Mouse (Mus musculus): ENCODE results near the gene Polr1e.
"Not testable (repeated sequence)": the region's sequence is repeated elsewhere in the genome, so short reads cannot be mapped to it uniquely, and the experiment has no call there.

Gene Polr1e

GRCm38 (mm10) chr4:45054862-45055261, 36.5 kb downstream of the Polr1e start:
- peak; percentile 12 for DNase-seq (ENCODE audit: low spot score)

GRCm38 (mm10) chr4:45055451-45055850, 37.1 kb downstream of the Polr1e start:
- no peak for DNase-seq (ENCODE audit: low spot score)

GRCm38 (mm10) chr4:45063836-45064235, 45.5 kb downstream of the Polr1e start:
- not testable (repeated sequence) for DNase-seq (ENCODE audit: low spot score)

- no peak for DNase-seq (ENCODE audit: low spot score)
Observed at GRCm38 (mm10) chr4:45064577-45064976, 46.2 kb downstream of the Polr1e start.

GRCm38 (mm10) chr4:45066036-45066730, 47.8 kb downstream of the Polr1e start:
- no peak for DNase-seq (ENCODE audit: low spot score)

GRCm38 (mm10) chr4:45067742-45068141, 49.4 kb downstream of the Polr1e start:
- no peak for DNase-seq (ENCODE audit: low spot score)

- peak; percentile 25 for DNase-seq (ENCODE audit: low spot score)
Observed at GRCm38 (mm10) chr4:45072261-45072973, 54.0 kb downstream of the Polr1e start.

- no peak for DNase-seq (ENCODE audit: low spot score)
Observed at GRCm38 (mm10) chr4:45073544-45073943, 55.2 kb downstream of the Polr1e start.

GRCm38 (mm10) chr4:45081041-45081440, 62.7 kb downstream of the Polr1e start:
- not testable (repeated sequence) for DNase-seq (ENCODE audit: low spot score)

GRCm38 (mm10) chr4:45082951-45083350, 64.6 kb downstream of the Polr1e start:
- peak; percentile 13 for DNase-seq (ENCODE audit: low spot score)

- DNase-seq (ENCODE audit: low spot score): peak; percentile 44
Observed at GRCm38 (mm10) chr4:45083487-45083886, 65.1 kb downstream of the Polr1e start.

GRCm38 (mm10) chr4:45084021-45084894, 65.9 kb downstream of the Polr1e start, which contains the start of gene Fbxo10:
TSS of gene Fbxo10 (minus strand) at chr4:45084604.
- peak; percentile 94 for DNase-seq (ENCODE audit: low spot score)

GRCm38 (mm10) chr4:45084895-45085290, 66.5 kb downstream of the Polr1e start:
- no peak for DNase-seq (ENCODE audit: low spot score)

All from embryo, embryonic 10.5 days (tissue).